Mouse (Mus musculus) Muller cell, postnatal 12 days (primary cell): ENCODE measurements around the gene Celf6.
A peak's percentile ranks its signal among the peaks of the same experiment; 100 is the strongest.

ENCODE experiments used
- DNase-seq: peaks from one replicate; pipeline ENCODE4 v3.0.0-alpha.2; 2015; ENCODE audit errors: inconsistent ontology term

Gene Celf6

DNA sequence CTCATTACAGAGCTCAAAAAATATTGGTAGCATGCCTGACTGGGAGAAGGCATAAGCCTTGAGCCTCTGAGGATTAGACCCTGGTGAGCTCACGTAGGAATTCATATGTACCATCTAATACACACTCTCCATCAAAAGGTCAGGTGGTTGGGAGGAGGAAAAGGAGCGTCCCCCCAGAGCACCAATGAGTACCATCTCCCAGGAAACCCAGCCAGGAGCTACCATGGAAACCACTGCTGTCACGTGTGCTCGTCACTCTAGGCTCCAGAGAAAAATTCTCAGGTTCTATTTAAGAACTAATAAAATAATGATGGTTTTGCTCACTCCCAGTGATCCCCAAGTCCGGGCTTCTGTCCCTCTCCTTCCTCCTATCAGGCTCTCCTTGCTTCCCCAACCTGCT is 10.5 kb downstream of the Celf6 start:
- DNase-seq = no peak

DNA sequence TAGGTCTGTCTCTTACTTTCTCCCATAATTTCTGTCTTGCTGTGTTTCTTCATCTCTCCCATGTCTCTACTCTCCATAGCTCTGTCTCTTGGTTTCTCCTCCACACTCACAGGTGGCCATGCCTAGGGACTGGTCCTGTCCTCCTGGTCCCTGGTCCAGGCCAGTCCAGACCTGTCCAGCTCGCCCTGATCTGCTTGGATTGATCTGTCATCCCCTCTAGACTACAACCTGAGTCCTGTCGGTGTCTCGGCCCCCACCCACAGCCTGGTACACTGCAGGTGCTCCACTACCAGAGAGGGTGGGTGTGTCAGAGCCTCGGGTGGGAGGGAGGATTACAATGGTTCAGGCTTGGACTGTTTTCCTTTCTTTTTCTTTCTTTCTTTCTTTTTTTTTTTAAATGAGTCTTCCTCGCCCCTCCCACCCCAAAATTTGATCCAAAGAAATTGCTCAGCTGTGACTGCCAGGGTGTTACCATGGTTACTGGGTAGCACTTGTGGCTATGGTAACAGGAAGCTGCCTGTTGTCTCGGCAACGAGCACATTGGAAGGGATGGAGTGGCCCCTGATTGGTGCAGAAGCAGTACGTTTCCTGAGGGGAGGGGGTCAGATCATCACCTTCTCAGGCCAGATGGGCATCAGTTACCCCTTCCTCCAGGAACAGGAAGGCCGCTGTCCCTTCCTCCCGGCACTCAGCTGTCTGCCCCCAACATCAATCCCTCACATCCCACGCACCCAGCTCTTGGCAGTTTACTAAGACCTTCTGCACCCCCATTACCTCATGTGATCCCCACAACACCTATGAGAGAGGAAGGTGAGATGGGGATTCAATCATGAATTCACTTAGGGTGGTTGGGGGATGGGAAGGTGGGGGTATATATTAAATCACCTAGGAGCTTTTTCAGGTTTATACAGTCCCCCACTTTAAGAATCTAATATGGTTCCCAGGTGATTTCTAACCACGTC is 11.3 kb downstream of the Celf6 start:
- DNase-seq = no peak

DNA sequence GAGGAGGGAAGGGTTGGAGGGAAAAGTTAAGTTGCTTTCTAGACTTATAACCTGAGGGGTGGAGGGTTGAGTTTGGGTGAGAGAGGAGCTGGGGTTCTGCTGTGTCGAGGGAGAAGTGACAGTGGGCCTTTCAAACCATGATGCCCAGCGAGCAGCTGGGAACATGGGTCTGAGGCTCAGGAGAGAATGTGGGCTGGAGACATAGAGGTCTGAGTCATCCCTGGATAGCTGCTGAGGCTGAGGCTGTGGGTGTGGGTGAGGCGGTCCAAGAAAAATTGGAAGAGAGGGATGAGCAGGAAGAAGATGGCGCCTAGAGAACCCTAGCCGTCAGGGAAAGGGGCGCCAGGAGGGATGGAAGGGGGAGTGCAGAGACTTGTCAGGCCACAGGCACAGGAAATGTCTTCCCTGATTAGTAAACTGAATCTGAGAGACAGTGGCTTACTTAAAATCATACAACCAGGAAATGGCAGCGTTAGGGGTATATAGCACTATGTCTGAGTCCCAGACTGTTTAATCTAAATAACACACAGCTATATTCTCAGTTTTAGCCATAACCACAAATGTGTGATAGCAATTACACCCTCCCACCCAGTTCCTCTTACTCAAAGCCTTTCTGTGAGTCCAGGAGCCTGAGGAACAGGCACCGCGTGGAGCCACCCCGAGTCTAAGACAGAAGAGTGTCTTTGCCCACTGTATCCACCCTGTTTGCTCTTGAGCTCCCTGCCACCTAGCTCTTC is 12.2 kb downstream of the Celf6 start:
- peak; percentile 22 for DNase-seq

DNA sequence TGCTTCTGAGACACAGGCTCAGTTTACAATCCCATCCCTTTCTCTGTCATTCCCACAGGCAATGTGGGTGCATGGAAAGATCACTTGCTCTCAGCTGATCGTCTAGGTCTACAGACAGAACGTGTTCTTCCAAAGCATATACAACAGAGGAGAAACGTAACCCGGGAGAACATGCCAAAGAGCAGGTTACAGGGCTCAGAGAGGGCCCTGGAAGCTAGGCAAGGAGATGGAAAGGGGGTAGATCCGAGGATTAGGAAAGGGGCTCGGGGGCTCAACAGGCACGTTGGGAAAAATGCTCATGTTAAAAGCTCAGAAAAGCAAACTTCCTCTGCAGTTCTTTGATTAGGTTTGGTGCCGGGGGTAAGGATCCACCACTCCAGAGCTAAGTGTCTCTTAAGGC is 23.9 kb downstream of the Celf6 start:
- DNase-seq = no peak

DNA sequence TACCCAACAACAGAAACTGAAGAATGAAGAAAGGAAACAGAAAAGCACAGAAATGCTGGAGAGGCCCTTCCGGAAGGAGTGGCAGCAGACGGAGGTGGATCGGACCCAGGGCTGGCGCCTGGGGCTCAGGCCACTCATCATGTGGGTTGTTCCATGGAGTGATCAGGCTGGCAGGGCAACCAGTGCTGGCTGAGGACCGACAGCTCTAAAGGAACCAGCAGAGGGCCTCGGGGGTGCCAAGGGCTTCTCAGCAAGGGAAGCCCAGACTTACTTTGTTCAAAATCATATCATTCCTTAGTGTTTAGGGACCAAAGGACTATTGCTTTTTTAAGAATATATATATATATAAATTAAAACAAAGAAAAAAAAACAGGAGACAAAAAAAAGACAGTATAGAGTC is 28.2 kb downstream of the Celf6 start:
- DNase-seq = no peak

DNA sequence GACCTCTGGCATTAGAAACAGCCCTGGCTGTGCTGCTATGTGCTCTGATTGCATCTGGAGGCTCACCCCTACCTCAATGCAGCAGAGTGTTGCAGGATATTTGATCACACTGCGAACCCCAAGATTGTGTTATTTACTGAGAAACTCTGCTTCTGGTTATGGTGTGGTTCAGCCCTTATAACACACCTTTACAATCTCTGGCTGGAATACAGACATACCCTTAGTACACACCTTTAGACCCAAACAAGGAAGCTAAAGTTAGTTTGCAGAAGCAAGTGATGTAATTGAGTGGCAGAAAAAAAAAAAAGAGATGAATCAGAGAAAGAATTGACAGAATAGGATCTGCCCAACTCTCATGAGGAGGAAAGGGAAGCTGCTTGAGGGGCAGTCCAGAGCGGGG is 33.2 kb downstream of the Celf6 start:
- DNase-seq = no peak

DNA sequence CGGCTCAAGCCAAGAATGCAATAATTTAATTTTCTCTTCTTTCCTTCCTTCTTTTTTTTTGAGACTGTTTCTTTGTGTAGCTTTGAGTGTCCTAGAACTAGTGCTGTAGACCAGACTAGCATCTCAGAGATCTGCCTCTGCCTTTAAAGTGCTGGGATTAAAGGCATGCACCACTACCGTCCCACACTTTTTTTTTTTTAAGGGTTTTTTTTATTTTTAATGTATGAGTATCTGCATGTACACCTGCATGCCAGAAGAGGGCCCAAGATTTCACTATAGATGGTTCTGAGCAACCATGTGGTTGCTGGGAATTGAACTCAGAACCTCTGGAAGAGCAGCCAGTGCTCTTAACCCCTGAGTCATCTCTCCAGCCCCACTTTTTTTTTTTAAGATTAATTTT is 38.1 kb downstream of the Celf6 start:
- DNase-seq = no peak

DNA sequence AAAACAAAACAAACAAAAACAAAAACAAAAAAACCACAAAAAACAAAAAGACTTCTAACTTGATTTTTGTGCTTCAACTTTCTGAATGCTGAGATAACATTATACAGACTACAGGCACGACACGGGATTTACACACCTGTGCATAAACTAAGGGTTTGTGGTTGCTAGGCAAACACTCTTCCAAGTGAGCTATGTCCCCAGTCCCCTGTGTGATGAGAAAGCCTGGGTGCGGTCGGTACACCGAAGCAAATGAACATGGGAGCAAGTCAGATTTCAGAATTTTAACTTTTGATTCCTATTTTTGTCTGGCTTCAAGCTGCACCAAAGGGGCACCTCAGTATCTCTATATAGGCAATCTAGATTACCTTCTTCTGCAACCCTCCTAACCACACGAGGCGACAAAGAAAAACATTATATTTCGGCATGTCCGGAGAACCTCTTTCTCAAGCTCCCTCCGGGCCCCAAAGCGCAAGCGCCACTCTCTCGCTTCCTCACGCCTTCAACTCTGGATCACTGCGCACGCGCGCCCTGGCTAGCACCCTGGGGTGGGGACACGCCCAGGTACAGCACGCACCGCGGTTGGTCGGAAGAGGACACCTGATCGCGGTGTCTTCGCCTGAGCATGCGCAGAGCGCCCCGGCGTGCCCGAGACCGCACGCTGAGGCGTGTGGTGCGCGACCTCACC is 39.0 kb downstream of the Celf6 start, which contains the start of gene Parp6:
Gene Parp6 (plus strand): TSS at position 663 of the 685 bp plus-strand sequence.
- DNase-seq = peak; percentile 100

DNA sequence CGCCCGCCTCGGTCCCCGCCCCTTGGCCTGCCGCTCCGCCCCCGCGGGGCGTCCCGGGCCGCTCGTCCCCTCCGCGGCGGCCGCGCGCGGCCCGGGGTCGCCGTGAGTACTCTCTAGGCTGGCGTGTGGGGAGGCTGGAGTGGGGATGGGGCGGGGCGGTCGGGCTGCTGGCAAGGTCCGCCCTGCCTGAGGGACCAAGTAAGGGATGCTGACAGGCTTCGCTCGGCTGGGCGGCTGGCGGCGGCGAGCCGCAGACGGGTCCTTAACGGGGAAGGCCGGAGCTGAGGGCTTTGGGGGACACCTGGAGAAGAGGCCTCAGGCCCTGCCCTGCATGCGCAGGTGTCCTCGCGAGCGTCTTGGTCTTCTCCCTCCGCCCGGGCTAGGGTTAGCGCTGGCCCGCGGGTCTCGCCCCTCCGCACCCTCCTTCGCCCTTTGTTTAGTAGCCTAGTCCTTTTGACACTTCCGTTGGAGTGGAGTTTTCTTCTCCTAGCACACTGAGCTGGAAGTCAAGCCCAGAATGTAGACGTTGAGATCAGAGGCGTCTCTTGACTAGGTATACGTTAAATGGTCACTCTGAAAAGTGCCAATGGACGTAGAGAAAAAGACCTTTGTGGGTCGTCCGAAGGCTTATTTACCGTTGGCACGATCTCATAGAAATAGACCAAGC is 39.7 kb downstream of the Celf6 start:
- no peak for DNase-seq

DNA sequence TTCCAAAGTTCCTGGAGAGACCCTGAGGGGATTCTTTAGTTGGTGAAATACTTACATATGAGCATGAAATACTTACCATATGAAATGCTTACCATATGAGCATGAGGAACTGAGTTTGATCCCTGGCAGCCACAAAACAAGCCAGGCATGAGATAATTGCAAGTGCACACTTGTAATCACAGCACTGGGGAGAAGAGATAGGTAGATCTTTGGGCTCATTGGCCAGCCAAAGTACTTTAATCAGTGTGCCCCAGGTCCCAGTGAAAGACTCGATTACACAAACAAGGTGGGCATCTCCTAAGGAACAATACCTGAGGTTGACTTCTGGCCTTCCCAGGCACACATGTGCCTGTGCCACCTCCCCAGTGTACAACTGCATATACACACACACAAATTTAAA is 60.7 kb downstream of the Celf6 start:
- DNase-seq = no peak

DNA sequence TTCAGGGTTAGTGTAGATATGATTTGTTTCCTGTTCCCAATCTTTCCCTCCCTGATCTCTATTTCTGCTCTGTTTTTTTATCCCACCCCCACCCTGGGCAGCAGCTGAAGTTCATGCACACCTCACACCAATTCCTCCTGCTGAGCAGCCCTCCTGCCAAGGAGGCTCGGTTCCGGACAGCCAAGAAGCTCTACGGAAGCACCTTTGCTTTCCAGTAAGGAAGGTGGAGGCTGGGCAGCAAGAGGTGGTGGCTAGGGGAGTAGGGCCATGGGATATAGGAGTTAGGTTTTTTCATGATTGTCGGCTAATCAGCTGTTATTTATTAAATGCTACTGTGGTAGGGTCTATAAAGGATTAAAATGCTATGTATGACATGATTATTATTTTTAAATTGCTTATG is 62.2 kb downstream of the Celf6 start:
- DNase-seq = no peak

DNA sequence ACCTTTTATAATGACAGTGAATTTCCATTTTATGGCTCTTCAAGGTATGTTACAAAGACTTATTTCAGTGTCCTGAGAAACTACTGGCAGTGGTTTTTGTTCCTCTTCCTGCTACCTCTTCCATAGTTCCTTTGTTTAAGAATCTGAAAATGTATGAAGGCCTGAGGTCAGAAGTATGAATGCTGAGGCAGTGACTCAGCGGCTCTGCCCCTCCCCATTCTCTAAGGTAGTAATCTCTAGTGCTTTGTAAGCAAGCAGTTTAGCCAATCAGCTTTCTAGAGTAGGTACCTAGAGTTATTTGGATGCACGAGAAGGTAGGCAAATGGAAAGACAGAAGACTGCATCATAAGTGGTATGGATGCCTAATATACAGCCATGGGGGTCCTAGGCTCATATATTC is 63.6 kb downstream of the Celf6 start:
- no peak for DNase-seq

DNA sequence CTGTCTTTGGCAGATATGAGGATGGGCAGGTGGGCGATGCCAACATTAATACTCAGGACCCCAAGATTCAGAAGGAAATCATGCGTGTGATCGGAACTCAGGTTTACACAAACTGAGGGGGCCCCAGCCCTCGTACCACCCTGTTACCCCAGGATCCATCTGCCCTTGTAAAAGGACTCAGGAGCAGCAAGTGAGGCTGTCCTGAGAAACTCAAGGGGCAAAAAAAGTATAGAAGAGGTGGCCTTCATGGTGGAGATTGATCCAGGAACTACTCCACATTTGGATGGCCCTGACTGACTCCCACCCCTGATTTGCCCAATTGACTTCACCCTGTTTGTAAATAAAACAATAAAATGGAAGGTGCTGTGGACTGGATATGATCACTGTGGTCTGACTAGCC is 72.2 kb downstream of the Celf6 start:
- DNase-seq = no peak

DNA sequence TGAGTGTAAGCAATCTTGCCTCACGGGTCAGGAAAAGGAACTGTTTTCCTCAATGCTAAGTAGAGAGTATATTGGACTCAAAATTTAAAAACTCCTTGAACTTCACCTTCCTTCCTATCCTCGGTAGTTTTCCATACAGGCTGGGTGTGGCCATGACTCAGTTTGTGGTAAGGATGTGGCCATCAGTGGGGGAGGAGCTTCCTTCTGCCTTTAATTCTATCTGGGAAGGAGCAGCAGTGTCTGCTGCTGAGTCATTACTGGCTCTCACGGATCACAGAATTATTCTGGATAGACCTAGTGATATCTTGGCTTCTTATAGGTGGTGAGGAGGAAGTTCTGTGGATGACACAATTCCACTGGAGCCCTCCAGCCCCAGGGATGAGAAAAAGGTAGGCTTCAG is 75.7 kb downstream of the Celf6 start:
- DNase-seq = peak; percentile 51

DNA sequence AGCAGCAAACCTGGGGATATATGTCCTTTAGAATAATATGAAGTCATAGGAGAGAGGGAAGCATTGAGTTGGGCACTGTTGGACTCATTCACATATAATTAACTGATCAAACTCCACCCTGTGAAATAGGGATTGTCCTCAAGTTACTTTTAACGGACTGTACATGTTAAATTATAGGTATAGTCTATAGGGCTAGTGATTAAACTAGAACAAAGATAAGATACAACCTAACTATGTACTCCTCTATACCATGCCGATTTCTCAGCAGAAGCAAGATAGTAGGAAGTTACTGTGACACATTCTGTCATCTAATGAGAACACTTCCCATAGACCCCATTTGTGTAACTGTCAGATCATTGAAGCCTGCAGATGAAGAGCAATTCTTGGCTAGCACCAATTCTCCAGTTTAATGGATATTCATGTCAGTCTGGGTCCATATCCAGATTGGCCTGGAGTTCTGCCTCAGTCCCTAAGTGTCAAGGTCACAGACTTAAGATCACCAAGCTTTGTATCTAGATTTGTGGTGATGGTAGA is 76.8 kb downstream of the Celf6 start:
- DNase-seq = no peak

DNA sequence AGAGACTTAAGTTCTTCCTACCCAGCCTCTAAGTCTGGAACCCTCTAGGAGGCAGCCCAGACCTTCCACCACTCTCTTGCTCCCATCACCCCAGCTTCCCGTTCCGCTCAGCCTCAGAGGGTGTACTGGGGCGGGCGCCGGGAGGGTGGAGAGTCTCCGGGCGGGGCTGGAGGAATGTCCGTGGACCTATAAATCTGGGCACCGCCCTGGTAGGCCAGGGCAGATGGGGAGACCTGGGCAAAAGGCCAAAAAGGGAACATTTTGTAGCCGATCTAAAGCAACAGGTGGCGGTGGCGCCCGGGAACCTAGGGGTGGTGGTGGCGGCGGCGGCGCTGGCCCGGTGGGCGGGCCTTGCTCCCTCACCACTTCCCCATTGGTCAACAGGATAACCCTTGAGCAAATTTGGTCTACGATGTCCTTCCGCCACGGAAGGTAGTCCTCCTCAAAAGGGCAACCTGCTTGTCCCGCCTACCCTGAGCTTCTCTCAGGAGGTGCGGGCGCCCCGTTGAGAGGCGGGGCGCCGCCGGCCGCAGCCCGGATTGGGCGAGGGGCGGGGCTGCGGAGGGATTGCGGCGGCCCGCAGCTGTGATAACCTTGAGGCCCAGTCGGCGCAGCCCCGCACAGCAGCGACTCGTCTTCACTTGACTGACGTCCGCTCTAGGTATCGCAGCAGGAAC is 78.4 kb downstream of the Celf6 start, which contains the start of gene Pkm:
Gene Pkm (plus strand): TSS at position 411 of the 677 bp plus-strand sequence.
- DNase-seq = peak; percentile 98
